Mouse (Mus musculus) midbrain, embryonic 11.5 days (tissue): ENCODE data around the gene Vinac1. TPM values are rescaled to one million over a fixed set of nuclear protein-coding genes. Genes with fewer than 3 reads are reported as not detected.

ENCODE experiments used
- ATAC-seq: fragments of 200-750 bp; cut with Nextera tagmentation; 2 replicates; pipeline ENCODE4 v1.8.0; 2017; ENCODE audit warnings: moderate TSS enrichment, moderate library complexity; ENCODE audit not compliant: low FRiP score
- DNase-seq: peaks from one replicate; pipeline ENCODE4 v3.0.0; 2015; ENCODE audit warnings: low spot score; ENCODE audit errors: missing footprints
- H3K27ac ChIP-seq: fragments of 300-500 bp; sonication (generic); 2 replicates; pipeline ENCODE4 v1.5.1; 2014; ENCODE audit warnings: low read depth, low read length
- H3K27me3 ChIP-seq: fragments of 300-500 bp; sonication (generic); 2 replicates; pipeline ENCODE4 v1.6.1; 2014; ENCODE audit warnings: mild to moderate bottlenecking, low read length, moderate library complexity, mixed read lengths; ENCODE audit not compliant: control insufficient read depth, insufficient read depth
- H3K36me3 ChIP-seq: fragments of 300-500 bp; sonication (generic); 2 replicates; pipeline ENCODE4 v1.6.1; 2014; ENCODE audit warnings: mild to moderate bottlenecking, low read length, moderate library complexity, mixed read lengths; ENCODE audit not compliant: control insufficient read depth, insufficient read depth
- H3K4me1 ChIP-seq: fragments of 300-500 bp; sonication (generic); 2 replicates; pipeline ENCODE4 v1.6.1; 2014; ENCODE audit warnings: low read length; ENCODE audit not compliant: control insufficient read depth, insufficient read depth
- H3K4me2 ChIP-seq: fragments of 300-500 bp; sonication (generic); 2 replicates; pipeline ENCODE4 v1.6.1; 2014; ENCODE audit warnings: mild to moderate bottlenecking, moderate library complexity
- H3K4me3 ChIP-seq: fragments of 300-500 bp; sonication (generic); 2 replicates; pipeline ENCODE4 v1.5.1; 2014; ENCODE audit warnings: low read depth, low read length
- H3K9ac ChIP-seq: fragments of 300-500 bp; sonication (generic); 2 replicates; pipeline ENCODE4 v1.6.1; 2014; ENCODE audit warnings: low read length
- H3K9me3 ChIP-seq: fragments of 300-500 bp; sonication (generic); 2 replicates; pipeline ENCODE4 v1.6.1; 2016; ENCODE audit warnings: low read length; ENCODE audit not compliant: control insufficient read depth
- WGBS: fragments of 180-500 bp; shearing (Covaris S2); extraction: QIAGEN DNeasy Blood & Tissue Kit; methylation state at CpG from one replicate; pipeline ENCODE4 v1.1.7; 2014; 5-methylcytosine and 5-hydroxymethylcytosine counted together
- polyA plus RNA-seq: library from polyadenylated mRNA; unstranded; fragments of >200 nt; fragmentation: Nextera tagmentation; extraction: Ambion mirVana; gene quantifications from 2 replicates; pipeline ENCODE4 v1.2.1, GENCODE M21; 2014

Gene Vinac1
- polyA plus RNA-seq, 1 experiment from 2014 or later = 0.08 TPM

DNA sequence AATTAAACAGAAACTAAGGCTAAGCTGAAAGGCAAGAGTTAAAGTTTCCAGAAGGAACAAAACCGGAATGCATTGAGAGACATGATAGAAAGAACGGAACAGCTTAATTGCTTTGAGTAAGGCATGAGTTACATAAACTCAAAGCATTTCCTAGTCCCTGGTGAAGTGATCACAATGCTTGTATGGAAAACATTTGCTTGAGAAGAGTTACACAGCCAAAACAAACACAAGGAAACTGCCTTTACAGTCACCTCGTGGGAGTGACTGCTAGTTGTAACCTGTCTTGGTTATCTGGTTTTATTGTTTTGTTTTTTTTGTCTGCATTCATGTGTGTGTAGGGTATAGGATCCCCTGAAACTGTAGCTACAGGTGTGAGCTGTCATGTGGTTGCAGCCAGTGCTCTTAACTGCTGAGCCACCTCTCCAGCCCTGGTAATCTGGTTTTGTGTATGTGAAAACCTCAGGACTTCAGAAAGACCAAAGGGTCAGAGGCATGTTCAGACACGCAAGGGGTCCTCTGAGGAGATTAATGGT is 4.5 kb upstream of the Vinac1 start:
- no peak overlapping the region for H3K9ac ChIP-seq
- no peaks in the 10 kb centered on the region; the same call in 1 of the 2 replicates for H3K9me3 ChIP-seq
- H3K27ac ChIP-seq = no peak overlapping the region
- ATAC-seq (no peak), DNase-seq (no peak)
- no peak overlapping the region for H3K4me2 ChIP-seq
- H3K4me3 ChIP-seq = no peak overlapping the region
- H3K36me3 ChIP-seq = no peaks in the 10 kb centered on the region
- WGBS = 72% methylated on average over 4 of the region's 4 CpGs
- no peaks in the 10 kb centered on the region for H3K27me3 ChIP-seq
- no peaks in the 10 kb centered on the region for H3K4me1 ChIP-seq

DNA sequence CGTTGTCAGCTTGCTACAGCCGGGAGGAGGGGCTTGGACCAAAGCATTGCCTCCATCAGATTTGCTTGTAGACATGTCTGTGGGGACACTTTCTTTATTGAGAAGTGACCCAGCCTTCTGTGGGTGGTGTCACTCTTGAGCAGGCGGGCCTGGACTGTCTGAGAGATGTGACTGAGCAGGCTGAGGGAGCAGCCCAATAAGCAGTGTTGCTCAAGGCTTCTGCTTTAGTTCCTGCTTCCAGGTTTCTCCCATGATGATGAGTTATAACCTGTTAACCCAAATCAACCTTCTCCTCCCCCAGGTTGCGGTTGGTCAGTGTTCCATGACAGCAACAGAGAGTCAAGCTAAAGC is 1.2 kb downstream of the Vinac1 start:
- Histone ChIP-seq H3K27ac (no peak overlapping the region), H3K4me1 (no peaks in the 10 kb centered on the region), H3K9ac (no peak overlapping the region), H3K9me3 (no peaks in the 10 kb centered on the region), H3K27me3 (no peaks in the 10 kb centered on the region), H3K36me3 (no peaks in the 10 kb centered on the region), H3K4me3 (no peak overlapping the region), H3K4me2 (no peak overlapping the region)
- ATAC-seq = no peak
- 86% methylated on average over 4 of the region's 4 CpGs for WGBS
- DNase-seq = no peak

DNA sequence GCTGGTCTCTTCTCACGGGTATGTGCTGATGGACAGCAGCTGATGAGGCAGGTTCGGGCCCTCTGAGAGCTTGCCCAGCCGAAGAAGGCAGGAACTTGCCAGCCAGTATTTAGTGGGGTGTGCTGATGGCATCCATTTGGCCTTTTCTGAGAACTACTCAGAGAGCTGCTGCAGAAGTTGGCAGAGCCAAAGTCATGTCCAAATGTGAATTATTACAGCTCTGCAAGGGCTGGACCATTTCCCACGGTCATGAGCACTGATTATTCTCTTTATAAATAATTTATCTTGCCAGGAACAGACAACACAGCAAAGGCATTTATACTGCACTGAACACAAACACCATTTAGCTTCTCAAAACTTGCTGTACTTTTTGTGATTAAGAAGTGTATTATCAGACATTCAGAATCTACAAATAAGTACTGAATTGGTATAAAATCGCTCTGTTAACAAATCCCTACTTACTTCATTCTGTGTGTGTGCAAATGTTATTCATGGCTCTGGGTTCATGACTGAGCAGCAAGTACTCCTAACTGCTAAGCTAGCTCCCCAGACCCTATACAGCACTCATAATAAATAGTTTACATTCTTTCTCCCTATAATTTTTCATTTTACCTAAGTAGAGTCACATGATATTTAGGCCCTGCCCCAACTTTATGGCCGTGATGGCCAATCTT is 1.7 kb downstream of the Vinac1 start:
- Histone ChIP-seq H3K27ac (no peak overlapping the region), H3K9ac (no peak overlapping the region), H3K4me3 (no peak overlapping the region), H3K4me2 (no peak overlapping the region), H3K27me3 (no peaks in the 10 kb centered on the region), H3K4me1 (no peaks in the 10 kb centered on the region), H3K9me3 (no peaks in the 10 kb centered on the region), H3K36me3 (no peaks in the 10 kb centered on the region)
- WGBS = 77% methylated on average over 6 of the region's 6 CpGs
- DNase-seq = no peak
- no peak for ATAC-seq

DNA sequence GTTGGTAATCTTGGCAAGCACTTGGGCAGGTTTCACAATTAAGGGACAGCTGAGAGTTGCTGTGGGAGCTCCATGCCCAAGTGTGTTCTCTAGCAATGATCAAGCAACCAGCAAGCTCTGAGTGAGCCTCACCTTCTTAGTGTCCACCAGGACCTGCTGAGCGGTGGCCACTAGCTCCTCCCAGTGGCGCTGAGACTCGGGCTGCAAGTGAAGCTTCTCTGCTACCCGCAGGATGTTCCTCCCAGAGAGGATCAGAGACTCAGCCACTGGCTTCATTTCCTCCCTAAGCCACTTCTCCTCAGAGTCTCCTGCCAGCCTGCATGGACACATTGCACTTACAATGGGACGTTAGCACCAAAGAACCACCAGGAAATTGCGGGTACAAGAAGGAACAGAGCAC is 7.4 kb downstream of the Vinac1 start:
- H3K9me3 ChIP-seq = no peaks in the 10 kb centered on the region
- H3K27me3 ChIP-seq = peaks cover 17% of the 10 kb centered on the region
- no peaks in the 10 kb centered on the region for H3K36me3 ChIP-seq
- WGBS = 43% methylated on average over 6 of the region's 6 CpGs
- peaks cover 8% of the 10 kb centered on the region; the same call in 1 of the 2 replicates for H3K4me1 ChIP-seq
- ATAC-seq = no peak
- no peak overlapping the region for H3K4me2 ChIP-seq
- H3K4me3 ChIP-seq = no peak overlapping the region
- H3K27ac ChIP-seq = no peak overlapping the region
- H3K9ac ChIP-seq = no peak overlapping the region
- DNase-seq = no peak

DNA sequence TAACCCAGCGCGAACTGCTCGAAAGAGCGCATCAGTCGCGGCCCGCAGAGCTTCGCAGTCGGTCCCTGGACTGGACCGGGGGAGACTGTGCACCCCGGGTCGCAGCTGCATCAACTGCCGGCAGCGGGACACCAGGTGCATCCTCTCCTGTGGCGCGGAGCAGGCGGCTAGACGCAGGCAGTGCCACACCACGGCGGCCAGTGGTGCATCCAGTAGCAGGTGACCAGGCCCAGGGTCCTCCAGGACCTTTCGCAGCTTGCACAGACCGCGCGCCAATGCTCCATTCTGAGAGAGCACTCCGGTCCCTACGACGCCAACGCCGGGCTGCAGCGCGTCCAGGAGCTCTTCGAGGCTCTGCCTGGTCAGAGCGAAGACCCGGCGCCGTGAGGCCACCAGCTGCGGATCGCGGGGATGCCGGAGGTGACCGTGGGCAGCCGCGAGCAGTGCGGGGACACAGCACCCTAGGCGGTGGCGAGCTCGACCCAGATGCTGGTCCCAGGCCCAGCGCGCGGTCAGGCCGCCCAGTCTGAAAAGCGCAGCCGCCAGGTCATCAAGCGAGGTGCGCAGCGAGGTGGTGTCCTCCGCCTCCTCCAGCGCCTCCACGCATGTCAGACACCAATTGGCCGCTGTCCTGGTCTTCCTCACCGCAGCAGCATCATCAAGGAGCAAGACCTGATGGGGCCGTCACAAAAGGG is 8.9 kb downstream of the Vinac1 start:
- peak overlapping the region; percentile 42 for H3K4me3 ChIP-seq
- no peaks in the 10 kb centered on the region for H3K9me3 ChIP-seq
- peak overlapping the region; percentile 86 for H3K4me2 ChIP-seq
- H3K36me3 ChIP-seq = no peaks in the 10 kb centered on the region
- H3K9ac ChIP-seq = peak overlapping the region; percentile 64
- DNase-seq = peak; percentile 92
- WGBS = 2% methylated on average over 62 of the region's 62 CpGs
- peak; percentile 84 for ATAC-seq
- H3K27ac ChIP-seq = no peak overlapping the region
- H3K27me3 ChIP-seq = peaks cover 17% of the 10 kb centered on the region
- peaks cover 8% of the 10 kb centered on the region; the same call in 1 of the 2 replicates for H3K4me1 ChIP-seq

DNA sequence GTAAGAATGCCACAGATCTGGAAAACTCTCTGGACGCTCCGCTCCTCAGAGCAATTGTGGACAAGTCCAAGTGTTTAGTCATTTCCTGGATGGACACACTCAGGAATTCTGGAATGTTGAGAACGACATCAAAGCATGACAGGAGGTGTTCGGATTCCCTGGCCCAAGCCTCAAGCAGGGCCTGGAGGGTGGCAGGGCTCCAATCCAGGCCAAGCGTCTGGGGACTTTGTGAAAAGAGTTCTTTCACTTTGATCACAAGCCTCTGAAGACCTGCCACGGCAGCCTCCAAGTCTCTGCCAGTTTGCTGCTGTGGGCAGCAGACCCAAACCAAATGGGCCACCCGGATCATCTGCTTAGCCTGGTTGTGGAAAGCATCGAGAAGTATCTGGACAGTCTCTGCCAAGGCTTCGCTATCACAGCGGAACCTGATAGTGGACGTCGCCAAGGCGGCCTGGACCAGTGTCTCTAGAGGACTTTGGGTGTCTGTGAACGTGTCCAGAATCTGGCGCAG is 9.5 kb downstream of the Vinac1 start:
- H3K9ac ChIP-seq = peak overlapping the region; percentile 64
- WGBS = 37% methylated on average over 15 of the region's 15 CpGs

DNA sequence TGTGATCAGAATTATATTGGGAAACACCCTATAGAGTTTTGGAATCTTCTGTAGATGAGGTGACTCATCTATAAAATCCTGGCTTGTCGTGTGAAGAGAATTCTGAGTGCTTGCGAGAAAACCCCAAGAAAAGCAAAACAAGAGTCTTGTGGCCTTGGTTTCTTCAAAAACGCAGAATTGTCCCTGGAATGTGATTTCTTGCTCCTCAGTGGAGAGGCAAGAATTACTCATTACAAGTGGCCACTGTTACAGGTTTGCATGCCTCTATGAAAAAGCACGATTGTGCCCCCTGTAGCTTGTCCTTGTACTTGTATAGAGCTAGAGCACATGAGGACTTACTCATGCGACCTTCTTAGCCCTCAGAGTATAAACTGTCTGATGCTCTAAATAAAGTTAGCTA is 12.6 kb downstream of the Vinac1 start:
- peaks cover 17% of the 10 kb centered on the region for H3K27me3 ChIP-seq
- H3K9me3 ChIP-seq = no peaks in the 10 kb centered on the region
- H3K4me3 ChIP-seq = no peak overlapping the region
- H3K36me3 ChIP-seq = no peaks in the 10 kb centered on the region
- H3K9ac ChIP-seq = no peak overlapping the region
- WGBS = 87% methylated on average over 5 of the region's 5 CpGs
- peaks cover 8% of the 10 kb centered on the region; the same call in 1 of the 2 replicates for H3K4me1 ChIP-seq
- H3K27ac ChIP-seq = no peak overlapping the region
- no peak overlapping the region for H3K4me2 ChIP-seq
- ATAC-seq (no peak), DNase-seq (no peak)

More for the DNA sequence above, 9.5 kb downstream of the Vinac1 start:
- H3K36me3 ChIP-seq = no peaks in the 10 kb centered on the region
- no peak overlapping the region for H3K27ac ChIP-seq
- H3K4me2 ChIP-seq = peak overlapping the region; percentile 86
- peaks cover 8% of the 10 kb centered on the region; the same call in 1 of the 2 replicates for H3K4me1 ChIP-seq
- peaks cover 17% of the 10 kb centered on the region for H3K27me3 ChIP-seq
- ATAC-seq (0 out of 2 replicates have a peak, but pooled peaks have one; percentile 4), DNase-seq (no peak)
- peak overlapping the region; percentile 42 for H3K4me3 ChIP-seq
- no peaks in the 10 kb centered on the region for H3K9me3 ChIP-seq

DNA sequence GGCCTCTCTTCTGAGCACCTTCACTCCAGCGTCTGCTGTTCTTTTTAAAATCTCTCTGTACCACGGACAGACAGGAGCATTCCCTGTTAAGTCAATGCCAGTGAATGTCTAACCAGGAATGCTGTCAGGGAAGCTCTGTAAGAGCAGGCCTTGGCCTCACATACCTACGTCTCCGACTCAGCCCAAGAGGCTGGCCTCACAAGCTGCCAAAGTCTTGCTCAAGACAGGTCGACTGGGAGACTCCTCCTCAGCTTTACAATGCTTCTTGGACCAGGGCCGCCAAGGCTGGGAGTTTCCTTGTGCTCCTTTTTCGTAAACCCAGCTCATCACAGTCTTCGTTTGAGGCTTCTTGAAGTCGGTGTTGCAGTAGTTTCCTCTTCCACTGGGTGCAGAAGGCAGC is 23.2 kb downstream of the Vinac1 start:
- no peak overlapping the region for H3K27ac ChIP-seq
- ATAC-seq (no peak), DNase-seq (no peak)
- WGBS = 79% methylated on average over 9 of the region's 9 CpGs
- no peaks in the 10 kb centered on the region for H3K36me3 ChIP-seq
- H3K9ac ChIP-seq = no peak overlapping the region
- no peaks in the 10 kb centered on the region for H3K4me1 ChIP-seq
- H3K9me3 ChIP-seq = no peaks in the 10 kb centered on the region
- no peak overlapping the region for H3K4me3 ChIP-seq
- no peak overlapping the region for H3K4me2 ChIP-seq
- H3K27me3 ChIP-seq = no peaks in the 10 kb centered on the region

DNA sequence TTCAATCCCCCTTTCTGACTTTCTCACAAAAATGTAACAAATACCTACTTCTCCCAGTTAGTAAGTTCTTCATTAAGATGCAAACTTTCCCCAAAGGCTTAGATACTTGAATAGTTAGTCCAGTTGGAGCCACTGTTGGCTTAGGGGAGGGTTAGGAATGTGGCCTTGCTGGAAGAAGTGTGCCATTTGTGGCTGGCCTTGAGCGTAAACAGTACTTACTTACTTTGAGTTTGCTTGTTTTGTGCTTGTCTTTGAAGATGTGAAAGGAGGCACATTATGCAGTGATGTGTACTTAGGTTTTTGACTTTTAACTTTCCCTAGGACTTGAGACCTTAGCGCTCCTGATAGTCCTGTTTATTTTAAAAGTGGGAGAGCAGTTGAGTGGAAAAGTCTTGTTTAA is 27.9 kb downstream of the Vinac1 start:
- H3K27ac ChIP-seq = no peak overlapping the region
- H3K4me3 ChIP-seq = no peak overlapping the region
- H3K4me1 ChIP-seq = no peaks in the 10 kb centered on the region
- no peaks in the 10 kb centered on the region for H3K27me3 ChIP-seq
- WGBS = 78% methylated on average over 2 of the region's 2 CpGs
- ATAC-seq (no peak), DNase-seq (no peak)
- no peaks in the 10 kb centered on the region for H3K36me3 ChIP-seq
- H3K4me2 ChIP-seq = no peak overlapping the region
- H3K9me3 ChIP-seq = no peaks in the 10 kb centered on the region
- no peak overlapping the region for H3K9ac ChIP-seq
